Mouse (Mus musculus) cerebellum, adult 11-12 months (tissue): ENCODE measurements around the gene Thyn1.

Experiments
- DNase-seq: peaks from one replicate; pipeline ENCODE4 v3.0.0; 2022

The Thyn1 gene

DNA sequence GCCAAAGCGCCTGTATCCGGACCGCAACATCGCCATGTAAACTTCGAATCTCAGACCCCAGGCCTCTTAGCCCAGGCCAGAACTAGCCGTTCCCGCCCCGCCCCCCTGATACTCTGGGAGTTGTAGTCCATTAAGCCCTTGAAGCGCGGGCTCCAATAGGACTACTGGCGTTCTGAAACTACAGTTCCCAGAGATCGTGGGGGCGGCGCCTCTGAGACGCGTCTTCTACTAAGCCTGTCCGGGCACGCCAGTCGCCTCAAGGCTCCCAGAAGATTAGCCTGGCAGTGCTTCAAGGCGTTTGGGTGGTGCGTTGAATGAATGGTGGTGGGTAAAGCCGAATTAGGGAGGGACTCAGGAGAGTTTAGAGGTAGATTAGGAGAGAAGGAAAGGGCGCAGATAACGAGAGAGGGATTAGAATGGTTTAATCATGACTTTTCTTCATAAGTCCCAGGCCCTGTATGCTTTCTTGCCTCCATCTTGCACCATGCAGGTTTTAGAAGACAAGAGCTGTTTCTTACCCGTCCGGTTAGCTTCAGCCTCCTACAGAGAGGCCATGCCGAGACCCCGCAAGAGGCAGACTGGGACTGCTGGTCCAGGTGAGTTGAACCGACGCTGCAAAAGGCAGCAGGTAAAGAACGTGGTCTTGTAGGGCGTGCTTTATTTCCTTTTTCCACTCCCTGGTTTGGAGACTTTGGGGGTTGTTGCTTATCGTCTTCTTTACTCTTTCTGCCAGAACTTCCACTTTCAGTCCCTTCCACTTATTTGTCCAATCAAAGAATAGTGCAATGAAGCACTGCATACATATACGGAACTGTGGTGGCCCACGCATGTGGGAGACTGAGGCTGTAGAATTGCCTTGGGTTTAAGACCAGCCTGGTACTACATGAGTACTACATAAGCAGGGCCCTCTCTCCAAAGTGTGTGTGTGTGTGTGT is at the start of gene Thyn1, which contains the start of gene Acad8:
TSS of gene Thyn1 (plus strand) at position 250 of the 935 bp plus-strand sequence.
TSS of gene Acad8 (minus strand) at position 106 of the 935 bp plus-strand sequence.
- peak; percentile 96 for DNase-seq

DNA sequence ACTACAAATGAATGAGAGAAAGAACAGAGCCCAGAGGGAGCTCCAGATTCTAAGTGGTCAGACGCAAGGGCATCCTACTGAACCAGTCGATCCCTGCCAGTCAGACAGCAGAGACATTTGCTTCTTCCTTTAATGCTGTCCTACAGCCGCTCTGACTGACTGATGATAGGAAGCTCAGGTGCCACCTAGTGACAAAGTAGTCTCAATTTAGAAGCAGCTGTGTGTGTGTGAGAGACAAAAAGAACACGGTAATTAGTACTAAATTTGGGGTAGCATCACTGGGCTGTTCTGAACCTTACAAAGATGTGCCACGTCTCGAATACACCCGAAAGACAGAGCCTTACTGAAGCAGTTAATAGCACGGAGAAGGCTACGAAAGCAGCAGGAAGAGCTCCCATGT is 21.8 kb upstream of the Thyn1 start:
- DNase-seq: no peak

DNA sequence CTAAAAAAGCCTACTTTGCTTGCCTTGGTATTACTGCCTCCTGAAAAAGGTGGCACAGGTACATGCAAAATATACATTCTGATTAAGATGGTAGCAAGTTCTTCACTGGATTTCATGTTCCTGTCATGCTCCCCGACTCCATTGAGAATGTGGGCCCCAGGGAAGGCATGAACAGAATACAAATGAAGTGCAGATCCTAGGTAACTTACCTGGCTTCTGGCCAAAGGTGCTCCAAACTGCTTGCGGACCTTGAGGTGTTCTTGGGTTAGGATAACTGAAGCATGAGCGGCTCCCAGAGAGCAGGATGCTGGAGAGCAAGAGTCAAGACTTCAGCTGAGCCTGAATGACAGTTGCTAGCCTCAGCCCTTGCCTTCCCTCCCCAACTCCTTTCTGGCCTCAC is 20.7 kb upstream of the Thyn1 start:
- no peak for DNase-seq

DNA sequence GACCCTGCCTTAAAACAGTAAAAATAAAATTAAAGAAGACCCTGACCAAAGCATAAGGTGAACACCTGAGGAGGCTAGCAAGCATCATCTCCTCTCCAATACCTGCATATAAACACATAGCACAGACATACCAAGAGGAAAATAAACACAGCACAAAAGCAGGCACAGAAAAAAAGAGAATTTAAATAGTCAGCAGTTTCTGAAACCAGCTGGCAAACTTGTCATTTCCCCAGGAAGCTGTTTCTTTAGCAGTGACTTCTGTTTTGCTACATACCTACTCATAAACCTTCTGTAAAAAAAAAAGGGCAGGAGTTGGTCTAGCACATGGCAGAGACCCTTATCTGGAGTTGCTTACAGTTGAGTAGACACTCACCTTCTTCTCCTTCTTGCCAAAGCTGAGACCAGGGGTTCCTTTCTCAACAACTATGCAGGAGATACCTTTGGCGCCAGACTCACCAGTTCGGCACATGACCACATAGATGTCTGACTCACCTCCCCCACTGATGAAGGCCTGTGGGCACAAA is 14.4 kb upstream of the Thyn1 start:
- no peak for DNase-seq

DNA sequence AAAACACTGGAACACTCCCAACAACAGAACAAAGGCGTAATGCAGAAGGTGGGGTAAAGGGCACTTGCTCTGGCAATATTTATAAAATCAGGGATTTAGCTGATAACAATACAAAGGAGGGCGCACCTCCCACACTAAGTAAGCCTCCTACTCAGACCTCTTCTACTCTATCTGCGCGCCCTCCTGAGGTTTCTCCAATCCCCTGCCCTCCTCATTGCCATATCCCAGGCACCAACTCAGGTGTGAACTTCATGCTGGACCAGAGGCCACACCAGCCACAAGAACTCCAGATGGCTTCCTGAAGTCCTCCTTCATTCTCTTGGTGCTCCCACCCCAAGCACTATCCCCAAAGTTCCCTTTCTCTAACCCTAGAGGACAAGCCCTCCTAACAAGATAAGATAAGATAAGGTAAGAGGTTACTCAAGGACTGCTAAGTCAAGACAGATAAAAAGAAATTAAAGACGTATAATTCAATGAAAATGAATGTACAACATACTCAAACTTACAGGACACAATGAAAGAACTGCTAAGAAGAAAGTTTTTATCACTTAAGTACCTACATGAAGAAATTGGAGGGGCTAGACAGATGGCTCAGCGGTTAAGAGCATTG is 13.7 kb upstream of the Thyn1 start:
- no peak for DNase-seq

DNA sequence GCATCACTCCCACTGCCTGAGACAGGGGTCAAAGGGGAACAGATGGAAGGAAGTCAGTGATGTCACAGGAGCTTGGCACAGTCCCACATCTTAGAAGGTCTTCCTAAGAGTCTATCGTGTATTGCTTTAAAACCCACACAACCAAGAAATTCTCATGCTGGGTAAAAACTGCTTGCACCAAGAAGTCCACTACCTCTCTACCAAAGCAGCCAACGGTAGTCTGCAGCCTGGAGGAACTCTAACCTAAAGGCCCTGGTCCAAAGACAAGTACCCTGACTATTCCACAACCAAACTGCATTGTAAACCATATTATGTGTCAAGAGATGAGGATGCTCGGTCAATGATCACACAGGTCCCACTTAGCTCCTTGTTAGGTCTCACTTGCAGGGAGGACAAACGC is 9.3 kb upstream of the Thyn1 start:
- no peak for DNase-seq

DNA sequence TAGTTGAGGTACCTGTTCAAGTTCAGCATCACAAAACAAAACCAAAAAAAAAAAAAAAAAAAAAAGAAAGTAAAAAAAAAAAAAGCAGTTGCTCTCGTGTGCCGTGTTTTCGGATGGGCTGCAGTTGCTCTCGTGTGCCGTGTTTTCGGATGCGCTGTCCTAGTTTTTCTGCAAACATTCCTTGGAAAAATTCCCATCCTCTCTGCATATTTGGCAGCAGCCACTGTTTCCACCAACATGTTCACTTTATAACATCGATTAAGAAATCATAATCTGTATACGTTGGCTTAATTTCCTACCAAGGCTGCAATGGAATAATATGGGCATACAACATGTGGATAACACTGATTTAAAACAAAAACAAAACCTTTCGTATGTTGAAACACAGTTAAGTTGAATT is 6.4 kb upstream of the Thyn1 start:
- DNase-seq: no peak

DNA sequence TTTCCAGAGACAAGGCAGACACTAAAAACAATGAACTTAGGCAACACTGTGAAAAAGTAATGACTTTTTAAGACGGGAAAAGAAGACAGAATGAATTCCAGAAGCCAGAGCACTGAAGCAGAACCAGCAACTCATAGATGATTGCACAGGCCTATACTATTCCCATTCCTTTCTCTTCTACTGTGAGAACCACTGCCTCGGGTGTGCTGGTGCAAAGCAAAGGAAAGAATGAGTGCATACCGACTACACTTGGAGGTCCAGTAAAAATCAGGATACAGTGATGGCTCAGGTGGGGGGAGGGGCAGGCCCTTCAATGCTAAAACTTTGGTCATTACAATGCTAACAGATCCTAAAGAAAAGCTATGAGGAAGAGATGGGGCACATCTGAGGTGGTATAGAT is 5.6 kb upstream of the Thyn1 start:
- no peak for DNase-seq

DNA sequence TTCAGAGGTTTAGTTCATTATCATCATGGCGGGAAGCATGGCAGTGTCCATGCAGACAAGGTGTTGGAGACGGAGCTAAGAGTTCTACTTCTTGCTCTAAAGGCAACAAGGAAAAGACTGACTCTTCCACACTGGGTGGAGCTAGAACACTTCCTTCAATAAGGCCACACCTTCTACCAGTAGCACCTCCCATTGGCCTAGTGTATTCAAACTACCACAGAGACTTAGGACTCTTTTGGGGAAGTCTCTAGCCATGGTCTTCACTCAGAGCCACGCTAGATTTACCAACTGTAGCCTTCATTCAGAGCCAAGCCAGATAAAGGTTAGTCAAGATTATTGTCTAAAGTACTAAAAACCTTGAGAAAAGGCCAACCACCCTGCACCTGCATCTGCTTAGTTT is 2.4 kb upstream of the Thyn1 start:
- DNase-seq: no peak

DNA sequence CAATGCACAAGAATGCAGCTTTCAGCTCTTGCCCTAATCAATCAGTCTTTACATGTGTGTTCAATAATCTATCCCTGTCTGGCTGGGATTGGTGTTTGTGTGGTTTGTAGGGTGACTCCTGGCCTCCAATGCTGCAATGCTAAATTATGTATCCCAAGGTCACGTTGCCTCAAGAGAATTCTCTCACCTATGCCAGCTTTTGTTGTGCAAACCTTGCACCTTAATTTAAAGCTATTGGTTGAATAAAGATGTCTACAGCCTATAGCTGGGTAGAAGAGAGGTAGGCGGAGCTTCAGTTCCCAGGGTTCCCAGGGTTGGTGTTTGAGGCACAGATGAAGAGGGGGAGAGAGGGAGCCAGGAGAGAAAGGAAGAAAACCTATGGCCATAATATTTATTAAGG is 2.0 kb upstream of the Thyn1 start:
- no peak for DNase-seq

DNA sequence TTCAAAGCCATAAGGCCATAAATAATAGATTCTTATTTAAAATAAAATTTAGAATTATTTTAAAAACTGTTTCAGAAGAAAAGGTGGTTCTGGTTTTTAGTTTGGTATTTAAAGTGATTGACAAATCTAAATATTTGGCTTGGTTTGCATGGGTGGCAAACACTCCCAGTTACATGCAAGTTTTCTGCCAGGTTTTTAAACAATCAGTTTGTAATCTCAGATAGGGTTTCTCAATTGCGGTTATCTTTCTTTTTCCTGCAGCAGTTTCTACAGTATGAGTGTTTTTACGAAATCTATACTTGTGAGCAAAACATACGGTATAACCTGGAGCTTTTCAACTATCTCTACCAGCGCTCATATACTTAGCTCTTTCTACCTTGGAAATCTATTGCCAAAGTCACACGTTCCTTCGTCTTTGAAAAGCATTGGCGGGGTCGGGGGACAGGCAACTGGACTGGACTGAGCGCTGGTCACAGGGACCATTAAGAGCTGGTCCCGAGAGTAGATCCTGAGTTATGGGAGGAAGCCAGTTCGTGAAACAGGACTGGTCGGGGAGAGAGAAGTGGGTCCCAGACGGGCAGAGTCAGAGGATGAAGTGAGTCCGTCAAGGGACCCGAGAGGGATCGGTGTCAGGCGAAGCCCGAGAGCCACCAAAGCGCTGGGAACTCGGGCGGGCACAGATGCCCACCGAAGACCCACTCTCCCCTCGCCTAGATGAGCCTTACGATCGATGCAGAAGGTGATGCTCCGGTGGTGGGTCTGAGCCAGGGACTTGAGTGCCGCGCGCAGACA is 645 bp upstream of the Thyn1 start:
- no peak for DNase-seq

DNA sequence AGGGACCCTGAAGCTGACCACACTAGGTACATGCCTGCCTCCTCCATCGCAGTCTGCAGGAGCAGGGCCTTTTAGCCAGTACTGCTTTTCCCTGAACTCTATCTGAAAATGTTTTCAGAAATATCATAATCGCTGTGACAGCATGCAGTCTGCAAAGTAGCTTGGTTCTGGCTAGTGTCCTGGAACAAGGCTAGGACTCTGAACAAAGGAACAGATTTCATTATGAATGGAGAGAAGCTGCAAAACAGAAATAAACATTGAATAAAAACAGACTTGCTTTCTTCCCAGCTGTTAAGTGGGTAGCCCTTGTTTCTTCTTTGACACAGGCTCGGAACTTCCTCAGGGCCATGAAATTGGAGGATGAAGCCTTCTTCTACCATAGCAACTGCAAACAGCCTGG is 5.7 kb downstream of the Thyn1 start:
- no peak for DNase-seq

DNA sequence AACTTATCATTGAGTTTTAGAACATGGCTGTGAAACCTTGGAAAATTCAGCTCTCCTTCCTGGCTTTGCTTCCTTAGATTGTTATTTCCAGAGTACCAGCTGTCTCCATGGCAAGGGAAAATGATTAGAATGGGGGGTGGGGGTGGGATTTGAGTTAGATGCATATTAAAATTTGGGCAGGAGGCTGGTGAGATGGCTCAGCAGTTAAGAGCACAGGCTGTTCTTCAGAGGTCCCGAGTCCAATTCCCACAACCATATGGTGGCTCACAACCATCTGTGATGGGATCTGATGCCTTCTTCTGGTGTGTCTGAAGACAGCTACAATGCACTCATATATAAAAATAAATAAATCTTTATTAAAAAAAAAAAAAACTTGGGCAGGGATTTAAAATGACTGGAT is 6.4 kb downstream of the Thyn1 start:
- no peak for DNase-seq

DNA sequence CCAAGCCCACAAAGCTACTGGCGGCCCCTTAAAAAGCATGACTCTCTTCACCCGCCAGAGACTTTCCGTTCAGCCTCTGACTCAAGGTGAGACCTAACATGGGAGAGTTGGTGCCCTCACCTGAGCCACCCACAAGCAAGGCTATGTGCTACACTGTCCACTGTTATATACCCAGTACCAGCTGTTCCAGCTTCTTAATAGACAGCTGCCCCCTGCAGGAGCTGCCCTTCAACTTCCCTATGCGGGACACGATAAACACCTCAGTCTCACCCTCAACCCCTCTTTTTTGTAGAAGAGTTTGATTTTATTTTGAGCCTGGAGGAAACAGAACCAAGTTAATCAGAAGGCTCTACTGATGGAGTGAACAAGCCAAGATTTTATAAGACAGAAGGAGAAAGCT is 7.4 kb downstream of the Thyn1 start:
- DNase-seq: no peak

DNA sequence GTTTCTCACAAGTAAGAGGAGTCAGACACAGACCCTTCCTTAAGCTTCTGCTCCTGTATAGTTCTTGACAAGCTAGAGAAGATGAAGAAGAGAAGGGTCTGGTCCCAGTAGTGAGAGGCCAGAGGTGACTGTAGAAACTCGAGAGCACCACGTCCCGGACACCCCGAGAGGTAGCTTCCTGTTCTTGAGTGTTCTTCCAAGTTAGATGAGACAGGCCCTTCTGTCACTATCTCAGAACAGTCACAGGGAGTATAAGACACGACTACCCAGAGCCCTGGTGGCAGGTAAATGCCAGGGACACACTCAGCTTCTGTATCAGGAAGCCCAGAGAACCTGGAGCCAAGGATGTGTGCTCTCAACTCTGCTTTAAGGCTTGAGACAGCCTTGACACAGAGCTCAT is 9.7 kb downstream of the Thyn1 start:
- no peak for DNase-seq

DNA sequence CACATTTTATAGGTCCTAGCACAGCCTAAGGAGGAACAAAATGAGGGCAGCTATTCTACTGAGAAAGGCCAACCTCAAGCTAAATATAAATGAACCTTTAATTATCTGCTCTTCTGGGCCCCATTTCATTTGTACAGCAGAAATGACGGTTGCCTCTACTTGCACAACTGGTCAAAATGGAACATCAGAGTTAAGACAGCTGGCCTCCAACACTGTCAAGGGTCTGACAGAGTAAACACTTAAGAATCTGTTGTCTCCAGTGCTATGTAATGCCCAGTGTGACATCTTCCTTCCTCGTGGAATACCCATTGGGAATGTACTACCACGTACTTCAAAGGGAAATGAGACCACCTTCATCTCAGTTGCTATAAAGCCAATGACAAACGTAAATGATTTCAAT is 12.1 kb downstream of the Thyn1 start:
- DNase-seq: no peak

DNA sequence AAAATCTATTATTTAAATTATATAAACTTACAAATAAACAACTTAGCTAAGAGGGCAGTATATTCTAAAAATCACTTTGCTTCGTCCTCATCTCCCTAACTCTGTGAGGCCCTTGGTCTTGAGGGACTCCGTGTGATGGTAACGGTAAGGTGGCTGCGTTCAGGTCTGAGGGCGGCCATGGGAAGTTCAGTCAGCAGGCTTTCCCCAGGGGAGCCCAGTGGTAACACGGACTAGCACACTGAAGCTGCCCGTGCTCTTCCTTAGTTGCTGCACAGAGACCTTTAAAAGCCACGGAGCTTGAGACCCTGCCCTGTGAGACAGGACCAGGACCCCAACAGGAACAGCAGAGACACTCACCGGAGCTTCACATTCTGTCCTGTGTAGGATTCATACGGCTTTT is 19.5 kb downstream of the Thyn1 start:
- no peak for DNase-seq

DNA sequence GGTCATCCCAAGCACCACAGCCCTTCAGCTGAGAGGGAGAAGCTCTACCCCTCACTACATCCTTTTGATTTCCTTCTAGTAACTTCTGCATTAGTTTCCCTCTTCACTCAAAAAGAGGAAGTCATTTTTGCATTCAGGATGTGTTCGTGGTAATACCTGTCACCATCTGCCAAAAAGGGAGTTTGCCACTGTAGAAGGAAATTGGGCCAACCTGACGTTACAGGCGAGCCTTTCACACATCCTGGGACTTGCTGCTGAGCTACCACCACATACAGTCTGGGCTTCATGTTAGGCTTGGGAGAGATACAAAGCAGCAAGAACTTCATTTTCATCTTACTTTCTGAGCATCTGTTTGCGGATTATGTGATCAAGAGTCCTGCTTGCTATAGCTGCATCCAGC is 24.2 kb downstream of the Thyn1 start:
- DNase-seq: no peak

DNA sequence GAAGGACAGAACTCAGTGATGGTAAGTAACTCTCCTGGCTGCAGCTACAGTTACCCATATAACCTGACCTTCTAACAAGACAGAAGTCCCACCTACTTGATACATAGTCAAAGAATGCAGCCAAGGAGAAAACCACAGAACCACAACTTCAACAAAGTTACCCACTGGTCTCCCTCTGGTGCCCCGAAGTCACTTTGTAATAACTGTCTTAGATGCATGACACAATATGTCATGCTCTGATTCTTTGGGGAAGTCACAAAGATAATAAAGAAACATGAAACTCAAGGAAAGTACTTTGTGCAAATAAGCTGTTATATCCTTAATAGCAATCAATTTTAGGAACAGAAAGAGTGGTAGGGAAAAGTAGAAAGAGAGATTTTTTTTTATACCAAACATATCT is 27.2 kb downstream of the Thyn1 start:
- DNase-seq: no peak

DNA sequence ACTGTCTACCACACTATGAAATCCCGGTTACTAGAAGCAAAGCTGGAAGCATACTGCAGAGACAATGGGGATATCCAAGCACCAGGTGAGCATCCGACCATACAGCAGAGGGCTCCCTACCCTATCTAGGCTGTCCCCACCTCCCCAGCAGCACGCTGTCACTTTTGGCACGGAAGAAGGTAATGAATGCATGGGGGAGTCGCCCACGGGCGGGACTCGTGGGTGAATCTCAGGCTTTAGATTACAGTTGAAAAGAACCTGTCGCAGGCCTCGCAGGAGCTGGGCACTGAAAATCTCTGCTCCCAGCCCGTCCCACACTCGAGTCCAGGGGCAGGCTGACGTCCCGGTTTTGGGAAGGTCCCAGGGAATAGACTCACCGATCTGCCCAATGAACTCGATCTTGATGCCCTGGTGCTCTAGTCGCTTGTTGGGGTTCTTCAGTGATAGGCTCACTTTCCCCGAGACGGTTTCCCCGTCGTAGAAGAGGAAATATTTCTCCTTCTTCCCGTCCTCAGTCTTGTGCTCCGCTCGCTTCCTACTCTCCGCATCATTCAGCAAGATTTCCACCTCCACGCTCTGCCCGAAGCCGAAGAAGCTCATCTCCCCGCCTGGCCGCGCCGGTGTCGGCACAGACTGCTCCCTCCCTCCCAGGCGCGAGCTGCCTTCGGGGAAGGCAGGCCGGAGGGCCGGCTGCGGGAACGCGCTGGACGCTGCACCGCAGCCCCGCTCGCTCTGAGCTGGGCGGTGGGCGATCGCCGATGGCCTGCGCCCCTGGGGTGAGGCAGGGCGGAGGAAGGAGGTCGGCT is 29.7 kb downstream of the Thyn1 start:
- peak; percentile 78 for DNase-seq

DNA sequence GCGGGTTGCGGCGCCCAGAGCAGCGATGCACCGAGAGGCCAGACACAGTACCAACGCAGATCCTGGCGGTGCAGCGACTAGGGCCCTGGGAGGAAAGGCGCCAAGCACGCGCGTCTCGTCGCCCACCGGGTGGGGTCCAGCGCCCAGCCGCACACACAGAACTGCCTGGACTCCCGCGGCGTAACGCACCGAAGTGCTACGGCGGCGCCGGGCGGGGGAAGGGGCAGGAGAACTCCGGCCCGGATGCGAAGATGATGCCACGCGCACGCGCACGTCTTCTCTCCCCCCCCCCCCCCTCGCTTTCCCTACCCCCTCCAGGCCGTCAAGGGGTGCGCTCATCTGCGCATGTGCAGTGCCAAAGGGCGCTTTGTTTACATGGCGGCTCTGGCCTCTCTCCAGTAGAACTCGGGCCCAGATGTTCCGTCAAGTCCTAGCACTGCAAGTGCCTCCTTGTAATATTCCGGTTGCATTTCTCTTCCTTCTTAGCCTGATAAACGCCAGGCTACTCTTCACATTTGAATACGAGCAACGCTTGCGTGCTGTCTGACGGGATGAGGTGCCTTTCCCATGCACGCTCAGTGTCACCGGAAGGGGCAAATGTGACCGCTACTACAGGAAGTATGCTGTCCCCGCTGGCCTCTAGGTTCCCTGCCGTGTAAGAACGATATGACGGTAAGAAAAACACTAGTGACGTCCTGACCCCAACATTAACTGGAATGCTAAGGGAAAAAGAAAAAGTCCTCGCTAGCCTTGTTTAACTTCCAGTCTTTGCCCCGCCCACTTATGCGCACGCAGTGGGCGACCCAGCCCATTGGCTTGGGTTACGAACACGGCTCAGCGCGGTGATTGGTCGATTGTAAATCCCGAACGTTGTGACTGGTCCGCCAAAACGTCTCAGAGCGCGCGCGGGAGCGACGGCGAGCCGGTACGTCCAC is 30.6 kb downstream of the Thyn1 start, which contains the start of the genes Vps26b and Ncapd3:
TSS of gene Vps26b (minus strand) at position 238 of the 935 bp plus-strand sequence.
TSS of gene Ncapd3 (plus strand) at position 348 of the 935 bp plus-strand sequence.
- DNase-seq: peak; percentile 96
